Mouse (Mus musculus) intestine, embryonic 15.5 days (tissue): ENCODE results near the gene Kcna10. TPM values are rescaled to one million over a fixed set of nuclear protein-coding genes. Genes with fewer than 3 reads are reported as not detected.

Experiments
- ATAC-seq: fragments of 200-750 bp; cut with Nextera tagmentation; 2 replicates; pipeline ENCODE4 v1.8.0; 2017; ENCODE audit warnings: moderate TSS enrichment, moderate library complexity
- H3K27ac ChIP-seq: fragments of 300-500 bp; sonication (generic); 2 replicates; pipeline ENCODE4 v1.5.1; 2015; ENCODE audit warnings: mild to moderate bottlenecking, inconsistent platforms
- H3K27me3 ChIP-seq: fragments of 300-500 bp; sonication (generic); replicated peaks from 2 replicates; pipeline ENCODE4 v1.6.1; 2015; ENCODE audit warnings: inconsistent platforms
- H3K36me3 ChIP-seq: fragments of 300-500 bp; sonication (generic); 2 replicates; pipeline ENCODE4 v1.6.1; 2015; ENCODE audit warnings: inconsistent platforms
- H3K4me1 ChIP-seq: fragments of 300-500 bp; sonication (generic); replicated peaks from 2 replicates; pipeline ENCODE4 v1.6.1; 2015; ENCODE audit warnings: inconsistent platforms
- H3K4me2 ChIP-seq: fragments of 300-500 bp; sonication (generic); replicated peaks from 2 replicates; pipeline ENCODE4 v1.6.1; 2015; ENCODE audit warnings: mild to moderate bottlenecking, inconsistent platforms
- H3K4me3 ChIP-seq: fragments of 300-500 bp; sonication (generic); replicated peaks from 2 replicates; pipeline ENCODE4 v1.5.1; 2015; ENCODE audit warnings: inconsistent platforms
- H3K9ac ChIP-seq: fragments of 300-500 bp; sonication (generic); 2 replicates; pipeline ENCODE4 v1.6.1; 2015; ENCODE audit warnings: inconsistent platforms
- H3K9me3 ChIP-seq: fragments of 300-500 bp; sonication (generic); 2 replicates; pipeline ENCODE4 v1.6.1; 2016; ENCODE audit warnings: inconsistent platforms
- WGBS: fragments of 180-500 bp; shearing (Covaris S2); methylation state at CpG from one replicate; pipeline ENCODE4 v1.1.7; 2015; 5-methylcytosine and 5-hydroxymethylcytosine counted together
- polyA plus RNA-seq: library from polyadenylated mRNA; unstranded; fragments of >200 nt; fragmentation: Nextera tagmentation; extraction: Ambion mirVana; gene quantifications from 2 replicates; pipeline ENCODE4 v1.2.1, GENCODE M21; 2015

Gene Kcna10
- polyA plus RNA-seq, 1 experiment from 2014 or later: not detected

GRCm38 (mm10) chr3:107171964-107172363, 10.9 kb upstream of the Kcna10 start:
- no peak overlapping the region for H3K4me2 ChIP-seq
- 77% methylated on average over 3 of the region's 3 CpGs for WGBS
- no peak for ATAC-seq
- H3K27ac ChIP-seq: no peak overlapping the region
- no peaks in the 10 kb centered on the region for H3K9me3 ChIP-seq
- H3K9ac ChIP-seq: no peak overlapping the region
- no peaks in the 10 kb centered on the region for H3K27me3 ChIP-seq
- H3K4me1 ChIP-seq: no peaks in the 10 kb centered on the region
- H3K36me3 ChIP-seq: no peaks in the 10 kb centered on the region
- H3K4me3 ChIP-seq: no peak overlapping the region

DNA sequence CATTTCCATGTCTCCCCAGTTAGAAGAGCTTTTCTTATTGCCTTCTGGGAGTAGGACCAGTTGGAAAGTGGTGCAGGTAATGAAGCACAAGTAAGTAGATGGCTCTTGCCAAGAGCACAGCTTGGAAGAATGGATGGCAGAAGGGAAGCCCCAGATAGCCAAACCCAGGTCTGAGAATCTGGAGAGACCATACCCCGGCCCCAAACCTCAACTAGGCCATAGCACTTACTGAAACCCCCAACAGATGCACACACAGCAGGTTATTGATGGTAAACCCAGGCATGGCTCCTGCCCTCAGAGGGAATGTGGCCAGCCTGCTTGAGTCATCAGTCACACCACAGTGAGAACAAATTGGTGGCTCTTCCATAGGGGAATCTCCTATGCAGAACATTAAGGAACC, 10.3 kb upstream of the Kcna10 start:
- no peak overlapping the region for H3K4me3 ChIP-seq
- no peaks in the 10 kb centered on the region for H3K27me3 ChIP-seq
- H3K27ac ChIP-seq: no peak overlapping the region
- H3K9me3 ChIP-seq: no peaks in the 10 kb centered on the region
- WGBS: 81% methylated on average over 1 of the region's 1 CpGs
- no peak overlapping the region for H3K9ac ChIP-seq
- no peak for ATAC-seq
- H3K36me3 ChIP-seq: no peaks in the 10 kb centered on the region
- no peak overlapping the region for H3K4me2 ChIP-seq
- no peaks in the 10 kb centered on the region for H3K4me1 ChIP-seq

- no peaks in the 10 kb centered on the region for H3K9me3 ChIP-seq
- 65% methylated on average over 4 of the region's 4 CpGs for WGBS
- H3K36me3 ChIP-seq: no peaks in the 10 kb centered on the region
- H3K27me3 ChIP-seq: no peaks in the 10 kb centered on the region
- no peak overlapping the region for H3K4me2 ChIP-seq
- ATAC-seq: no peak
- H3K4me3 ChIP-seq: no peak overlapping the region
- no peak overlapping the region for H3K9ac ChIP-seq
- H3K4me1 ChIP-seq: no peaks in the 10 kb centered on the region
- H3K27ac ChIP-seq: no peak overlapping the region
These were observed 7.4 kb upstream of the Kcna10 start for GRCm38 (mm10) chr3:107175486-107175885.

GRCm38 (mm10) chr3:107176501-107176900, 6.4 kb upstream of the Kcna10 start:
- Histone ChIP-seq H3K27ac (no peak overlapping the region), H3K36me3 (no peaks in the 10 kb centered on the region), H3K4me3 (no peak overlapping the region), H3K9me3 (no peaks in the 10 kb centered on the region), H3K27me3 (no peaks in the 10 kb centered on the region), H3K9ac (no peak overlapping the region), H3K4me2 (no peak overlapping the region), H3K4me1 (no peaks in the 10 kb centered on the region)
- ATAC-seq: no peak
- 54% methylated on average over 9 of the region's 9 CpGs for WGBS

DNA sequence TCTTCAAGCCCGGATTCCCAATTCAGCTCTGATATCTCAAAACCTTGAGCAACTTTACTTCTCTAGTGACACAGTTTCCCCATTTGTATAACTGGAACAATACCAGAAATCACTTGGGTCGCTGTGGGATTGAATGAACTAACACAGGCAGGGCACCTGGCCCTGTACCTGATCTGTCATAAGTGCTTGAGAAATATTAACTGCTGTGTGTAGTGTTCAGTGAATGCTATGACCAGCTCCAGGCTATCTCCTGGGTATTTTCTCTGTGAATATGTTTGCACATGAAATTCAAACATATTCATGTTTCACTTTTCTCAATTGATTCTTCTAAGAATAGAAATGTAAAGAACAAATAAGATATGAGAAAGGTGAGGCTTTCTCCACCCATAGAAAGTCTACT, 2.0 kb upstream of the Kcna10 start:
- Histone ChIP-seq H3K4me2 (no peak overlapping the region), H3K27ac (no peak overlapping the region), H3K9ac (no peak overlapping the region), H3K4me1 (no peaks in the 10 kb centered on the region), H3K4me3 (no peak overlapping the region), H3K36me3 (no peaks in the 10 kb centered on the region), H3K27me3 (no peaks in the 10 kb centered on the region), H3K9me3 (no peaks in the 10 kb centered on the region)
- WGBS: 73% methylated on average over 2 of the region's 2 CpGs
- no peak for ATAC-seq

DNA sequence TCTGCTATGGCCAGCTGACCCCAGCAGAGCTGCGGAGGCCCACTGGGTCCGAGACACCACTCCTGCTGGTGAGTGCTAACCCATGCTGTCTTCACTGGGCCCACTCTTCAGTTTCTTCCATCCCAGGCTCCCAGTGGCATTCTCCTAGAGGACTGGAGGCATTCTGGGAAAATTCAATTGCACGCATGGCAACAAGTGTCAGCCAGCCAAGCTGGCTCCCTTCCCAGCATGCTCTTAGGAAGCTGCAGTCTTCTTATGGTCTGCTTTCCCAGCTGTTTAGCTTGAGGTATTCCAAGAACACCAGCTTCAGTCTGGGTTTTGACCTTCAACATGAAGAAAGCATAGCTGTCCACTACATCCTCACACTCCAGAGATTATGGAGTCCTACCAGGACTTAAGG, 322 bp downstream of the Kcna10 start:
- no peaks in the 10 kb centered on the region; the same call in 1 of the 2 replicates for H3K27me3 ChIP-seq
- no peaks in the 10 kb centered on the region for H3K4me1 ChIP-seq
- no peak overlapping the region for H3K4me3 ChIP-seq
- ATAC-seq: no peak
- H3K9ac ChIP-seq: no peak overlapping the region
- 84% methylated on average over 3 of the region's 3 CpGs for WGBS
- H3K9me3 ChIP-seq: no peaks in the 10 kb centered on the region
- H3K27ac ChIP-seq: no peak overlapping the region
- no peak overlapping the region for H3K4me2 ChIP-seq
- no peaks in the 10 kb centered on the region for H3K36me3 ChIP-seq

DNA sequence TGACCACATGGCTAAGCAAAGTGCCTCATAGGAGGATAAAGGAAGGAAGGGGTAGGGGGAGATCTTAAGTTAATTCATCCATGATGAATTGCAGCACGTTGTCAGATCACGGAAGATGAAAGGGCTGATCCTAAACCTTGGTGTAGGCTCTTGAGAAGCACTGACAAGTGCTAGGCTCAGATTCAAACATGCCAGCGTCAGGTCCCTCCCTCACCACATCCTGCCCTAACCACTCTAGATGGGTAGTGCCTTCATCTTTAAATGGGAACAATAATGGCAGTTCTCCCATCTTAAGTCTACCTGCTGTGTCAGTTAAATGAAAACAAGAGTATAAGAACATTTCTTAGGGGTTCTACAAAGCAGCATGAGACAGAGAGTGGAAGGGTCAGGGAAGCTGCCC, 2.7 kb downstream of the Kcna10 start:
- 74% methylated on average over 3 of the region's 3 CpGs for WGBS
- no peak for ATAC-seq

GRCm38 (mm10) chr3:107187022-107187421, 4.2 kb downstream of the Kcna10 start:
- no peaks in the 10 kb centered on the region for H3K9me3 ChIP-seq
- H3K27me3 ChIP-seq: no peaks in the 10 kb centered on the region; the same call in 1 of the 2 replicates
- H3K4me3 ChIP-seq: no peak overlapping the region
- no peak overlapping the region for H3K4me2 ChIP-seq
- H3K27ac ChIP-seq: no peak overlapping the region
- ATAC-seq: no peak
- no peaks in the 10 kb centered on the region for H3K4me1 ChIP-seq
- no peaks in the 10 kb centered on the region for H3K36me3 ChIP-seq
- H3K9ac ChIP-seq: no peak overlapping the region
- WGBS: 81% methylated on average over 4 of the region's 4 CpGs

More for the DNA sequence above, 2.7 kb downstream of the Kcna10 start:
- Histone ChIP-seq H3K9me3 (no peaks in the 10 kb centered on the region), H3K27me3 (no peaks in the 10 kb centered on the region; the same call in 1 of the 2 replicates), H3K9ac (no peak overlapping the region), H3K4me1 (no peaks in the 10 kb centered on the region), H3K4me3 (no peak overlapping the region), H3K4me2 (no peak overlapping the region), H3K27ac (no peak overlapping the region), H3K36me3 (no peaks in the 10 kb centered on the region)

DNA sequence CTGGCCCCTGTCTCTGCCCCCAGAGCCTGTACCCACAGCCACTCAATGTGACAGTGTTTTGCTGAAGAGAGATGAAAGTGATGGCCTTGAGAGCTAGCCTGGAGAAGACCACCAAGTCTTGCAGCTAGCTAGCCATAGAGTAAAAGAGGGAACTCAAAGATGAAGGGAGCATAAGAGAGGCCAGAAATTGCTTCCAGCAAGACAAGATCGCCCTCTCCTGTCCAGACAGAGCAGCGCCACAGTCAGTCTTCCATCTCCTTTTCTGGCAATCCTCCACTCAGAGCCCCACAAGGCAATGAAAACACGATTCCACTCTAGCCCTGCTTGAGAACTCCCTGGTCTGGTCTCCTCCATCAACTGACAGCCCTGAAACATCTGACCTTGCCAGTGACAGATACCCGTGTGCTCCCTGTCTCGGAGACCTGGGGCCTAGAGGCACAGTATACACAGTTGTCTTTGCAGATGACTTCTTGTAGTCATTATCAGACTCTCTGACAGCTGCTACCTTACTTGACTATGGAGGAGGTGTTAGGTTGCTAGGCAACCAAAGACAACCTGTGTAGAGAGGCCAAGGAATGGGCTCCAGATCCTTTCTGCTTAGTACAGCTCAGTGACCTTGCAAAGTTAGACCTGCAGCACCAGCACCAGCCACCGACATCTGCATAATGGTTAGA, 5.5 kb downstream of the Kcna10 start:
- WGBS: 38% methylated on average over 6 of the region's 6 CpGs
- Histone ChIP-seq H3K36me3 (no peaks in the 10 kb centered on the region), H3K4me2 (no peak overlapping the region), H3K4me1 (no peaks in the 10 kb centered on the region), H3K4me3 (no peak overlapping the region), H3K27ac (no peak overlapping the region), H3K27me3 (no peaks in the 10 kb centered on the region; the same call in 1 of the 2 replicates), H3K9me3 (no peaks in the 10 kb centered on the region), H3K9ac (no peak overlapping the region)
- ATAC-seq: no peak; the same call in 1 of the 2 replicates

GRCm38 (mm10) chr3:107201310-107202180, 18.7 kb downstream of the Kcna10 start:
- ATAC-seq: no peak
- H3K4me1 ChIP-seq: no peaks in the 10 kb centered on the region

DNA sequence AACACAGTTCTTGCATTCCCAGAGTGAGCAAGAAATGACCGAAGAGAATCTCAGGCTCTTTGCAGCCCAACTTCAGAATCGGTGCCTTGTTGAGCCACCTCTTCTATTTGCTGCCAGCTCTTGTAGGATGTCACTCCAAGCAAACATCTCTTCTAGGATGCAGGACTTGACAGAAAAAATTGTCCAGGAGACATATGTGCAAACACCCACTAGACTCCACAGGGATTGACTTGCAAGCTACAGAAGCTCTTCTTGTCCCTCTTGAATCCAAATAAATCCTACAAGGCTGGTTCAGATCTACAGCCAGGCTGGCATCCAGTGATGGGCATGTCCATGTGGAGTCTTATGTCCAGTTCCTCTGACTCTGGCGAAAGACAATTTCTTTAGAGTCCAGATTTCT, 21.6 kb downstream of the Kcna10 start:
- Histone ChIP-seq H3K4me3 (no peak overlapping the region), H3K36me3 (no peaks in the 10 kb centered on the region), H3K9ac (no peak overlapping the region), H3K27ac (no peak overlapping the region), H3K4me1 (no peaks in the 10 kb centered on the region), H3K9me3 (no peaks in the 10 kb centered on the region), H3K4me2 (no peak overlapping the region), H3K27me3 (no peaks in the 10 kb centered on the region)
- no peak for ATAC-seq
- 88% methylated on average over 3 of the region's 3 CpGs for WGBS

More at GRCm38 (mm10) chr3:107201310-107202180, 18.7 kb downstream of the Kcna10 start:
- H3K27me3 ChIP-seq: no peaks in the 10 kb centered on the region
- H3K9me3 ChIP-seq: no peaks in the 10 kb centered on the region
- no peaks in the 10 kb centered on the region for H3K36me3 ChIP-seq
- 32% methylated on average over 9 of the region's 9 CpGs for WGBS
- H3K4me3 ChIP-seq: no peak overlapping the region
- no peak overlapping the region for H3K4me2 ChIP-seq
- no peak overlapping the region for H3K9ac ChIP-seq
- no peak overlapping the region for H3K27ac ChIP-seq

DNA sequence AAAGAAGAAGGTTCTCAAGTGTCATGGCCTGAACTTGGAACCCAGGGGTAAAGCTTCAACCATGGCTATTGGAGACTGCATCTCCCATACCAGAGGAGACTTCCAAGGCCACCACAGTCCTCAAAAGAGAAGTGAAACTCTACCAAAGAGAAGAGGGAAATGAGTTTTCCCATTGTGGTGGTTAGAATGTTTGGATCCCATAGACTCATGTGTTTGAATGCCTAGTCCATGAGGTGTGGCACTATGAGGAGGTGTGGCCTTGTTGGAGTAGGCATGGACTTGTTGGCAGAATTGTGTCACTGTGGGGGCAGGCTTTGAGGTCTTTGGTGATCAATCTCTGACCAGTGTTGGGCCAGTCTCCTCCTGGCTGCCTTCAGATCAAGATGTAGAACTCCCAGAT, 22.3 kb downstream of the Kcna10 start:
- no peaks in the 10 kb centered on the region for H3K36me3 ChIP-seq
- H3K27ac ChIP-seq: no peak overlapping the region
- H3K4me3 ChIP-seq: no peak overlapping the region
- no peak overlapping the region for H3K4me2 ChIP-seq
- H3K4me1 ChIP-seq: no peaks in the 10 kb centered on the region
- ATAC-seq: no peak
- H3K9ac ChIP-seq: no peak overlapping the region
- no peaks in the 10 kb centered on the region for H3K9me3 ChIP-seq
- H3K27me3 ChIP-seq: no peaks in the 10 kb centered on the region
